Mouse (Mus musculus): Measurements from ENCODE around the gene Cers2. TPM values are rescaled to one million over a fixed set of nuclear protein-coding genes. Genes with fewer than 3 reads are reported as not detected.

Gene Cers2
- polyA plus RNA-seq, 1 experiment from 2014 or later = 182 TPM

- peaks cover 22% of the 10 kb centered on the region for H3K36me3 ChIP-seq (ENCODE audit: control insufficient read depth, insufficient read depth, low read length)
- H3K9ac ChIP-seq (ENCODE audit: low read depth, low read length) = no peak overlapping the region
- no peaks in the 10 kb centered on the region for H3K9me3 ChIP-seq (ENCODE audit: control insufficient read depth, low read length)
- 27% methylated on average over 12 of the region's 12 CpGs for WGBS
- peak overlapping the region; percentile 78 for H3K4me2 ChIP-seq
- no peaks in the 10 kb centered on the region for H3K27me3 ChIP-seq (replicated peaks; ENCODE audit: control insufficient read depth, insufficient read depth, low read length)
- H3K4me1 ChIP-seq (replicated peaks; ENCODE audit: control insufficient read depth, insufficient read depth, low read length) = peaks cover 33% of the 10 kb centered on the region
- peak overlapping the region; percentile 18 for H3K4me3 ChIP-seq (ENCODE audit: low read depth, low read length)
- no peak for ATAC-seq (replicated peaks; ENCODE audit: low FRiP score)
- 0 out of 2 replicates have a peak overlapping the region, but pooled peaks have one; percentile 6 for H3K27ac ChIP-seq (ENCODE audit: low read depth, low read length)
- DNase-seq (ENCODE audit: low spot score) = no peak
Observed at GRCm38 (mm10) chr3:95317414-95318080, 3.0 kb downstream of the Cers2 start.

- no peak for DNase-seq (ENCODE audit: low spot score)
- peaks cover 28% of the 10 kb centered on the region for H3K4me1 ChIP-seq (replicated peaks; ENCODE audit: control insufficient read depth, insufficient read depth, low read length)
- no peaks in the 10 kb centered on the region for H3K27me3 ChIP-seq (replicated peaks; ENCODE audit: control insufficient read depth, insufficient read depth, low read length)
- H3K36me3 ChIP-seq (ENCODE audit: control insufficient read depth, insufficient read depth, low read length) = peaks cover 30% of the 10 kb centered on the region
- no peak for ATAC-seq (replicated peaks; ENCODE audit: low FRiP score)
- H3K4me3 ChIP-seq (ENCODE audit: low read depth, low read length) = peak overlapping the region; percentile 10; the same call in 1 of the 2 replicates
- H3K9ac ChIP-seq (ENCODE audit: low read depth, low read length) = no peak overlapping the region
- no peaks in the 10 kb centered on the region for H3K9me3 ChIP-seq (ENCODE audit: control insufficient read depth, low read length)
- 0 out of 2 replicates have a peak overlapping the region, but pooled peaks have one; percentile 47 for H3K27ac ChIP-seq (ENCODE audit: low read depth, low read length)
- 45% methylated on average over 6 of the region's 6 CpGs for WGBS
- peak overlapping the region; percentile 46 for H3K4me2 ChIP-seq
Observed at GRCm38 (mm10) chr3:95318548-95318947, 4.0 kb downstream of the Cers2 start.

GRCm38 (mm10) chr3:95319110-95319509 is 4.5 kb downstream of the Cers2 start:
- Histone ChIP-seq H3K4me3 (ENCODE audit: low read depth, low read length) (peak overlapping the region; percentile 10; the same call in 1 of the 2 replicates), H3K9ac (ENCODE audit: low read depth, low read length) (0 out of 2 replicates have a peak overlapping the region, but pooled peaks have one; percentile 8), H3K4me1 (replicated peaks; ENCODE audit: control insufficient read depth, insufficient read depth, low read length) (peaks cover 26% of the 10 kb centered on the region), H3K4me2 (peak overlapping the region; percentile 46), H3K27ac (ENCODE audit: low read depth, low read length) (0 out of 2 replicates have a peak overlapping the region, but pooled peaks have one; percentile 47), H3K36me3 (ENCODE audit: control insufficient read depth, insufficient read depth, low read length) (peaks cover 36% of the 10 kb centered on the region), H3K9me3 (ENCODE audit: control insufficient read depth, low read length) (no peaks in the 10 kb centered on the region), H3K27me3 (replicated peaks; ENCODE audit: control insufficient read depth, insufficient read depth, low read length) (no peaks in the 10 kb centered on the region)
- ATAC-seq (replicated peaks; ENCODE audit: low FRiP score) (no peak), DNase-seq (ENCODE audit: low spot score) (no peak)
- 68% methylated on average over 2 of the region's 2 CpGs for WGBS

- peaks cover 43% of the 10 kb centered on the region for H3K36me3 ChIP-seq (ENCODE audit: control insufficient read depth, insufficient read depth, low read length)
- H3K27me3 ChIP-seq (replicated peaks; ENCODE audit: control insufficient read depth, insufficient read depth, low read length) = no peaks in the 10 kb centered on the region
- H3K9me3 ChIP-seq (ENCODE audit: control insufficient read depth, low read length) = no peaks in the 10 kb centered on the region
- DNase-seq (ENCODE audit: low spot score) = no peak
- no peak overlapping the region for H3K4me3 ChIP-seq (ENCODE audit: low read depth, low read length)
- H3K4me1 ChIP-seq (replicated peaks; ENCODE audit: control insufficient read depth, insufficient read depth, low read length) = peaks cover 26% of the 10 kb centered on the region
- WGBS = 79% methylated on average over 12 of the region's 12 CpGs
- no peak overlapping the region for H3K27ac ChIP-seq (ENCODE audit: low read depth, low read length)
- no peak for ATAC-seq (replicated peaks; ENCODE audit: low FRiP score)
- no peak overlapping the region; the same call in 1 of the 2 replicates for H3K4me2 ChIP-seq
- H3K9ac ChIP-seq (ENCODE audit: low read depth, low read length) = peak overlapping the region; percentile 22; the same call in 1 of the 2 replicates
Observed at GRCm38 (mm10) chr3:95319701-95320625, 5.4 kb downstream of the Cers2 start.

GRCm38 (mm10) chr3:95323429-95323828 is 8.8 kb downstream of the Cers2 start:
- H3K9me3 ChIP-seq (ENCODE audit: control insufficient read depth, low read length) = no peaks in the 10 kb centered on the region
- H3K27ac ChIP-seq (ENCODE audit: low read depth, low read length) = no peak overlapping the region
- H3K4me3 ChIP-seq (ENCODE audit: low read depth, low read length) = no peak overlapping the region
- 79% methylated on average over 3 of the region's 3 CpGs for WGBS
- peaks cover 67% of the 10 kb centered on the region for H3K36me3 ChIP-seq (ENCODE audit: control insufficient read depth, insufficient read depth, low read length)
- peaks cover 11% of the 10 kb centered on the region for H3K4me1 ChIP-seq (replicated peaks; ENCODE audit: control insufficient read depth, insufficient read depth, low read length)
- H3K4me2 ChIP-seq = no peak overlapping the region
- H3K27me3 ChIP-seq (replicated peaks; ENCODE audit: control insufficient read depth, insufficient read depth, low read length) = no peaks in the 10 kb centered on the region
- H3K9ac ChIP-seq (ENCODE audit: low read depth, low read length) = no peak overlapping the region
- ATAC-seq (replicated peaks; ENCODE audit: low FRiP score) (no peak), DNase-seq (ENCODE audit: low spot score) (no peak)

- no peak for DNase-seq (ENCODE audit: low spot score)
- 91% methylated on average over 6 of the region's 6 CpGs for WGBS
Observed at GRCm38 (mm10) chr3:95324454-95325144, 10.0 kb downstream of the Cers2 start.

GRCm38 (mm10) chr3:95328803-95329404 is 14.3 kb downstream of the Cers2 start:
- Histone ChIP-seq H3K27ac (ENCODE audit: low read depth, low read length) (no peak overlapping the region), H3K4me1 (replicated peaks; ENCODE audit: control insufficient read depth, insufficient read depth, low read length) (no peaks in the 10 kb centered on the region), H3K4me2 (no peak overlapping the region), H3K9ac (ENCODE audit: low read depth, low read length) (no peak overlapping the region), H3K4me3 (ENCODE audit: low read depth, low read length) (no peak overlapping the region), H3K36me3 (ENCODE audit: control insufficient read depth, insufficient read depth, low read length) (peaks cover 52% of the 10 kb centered on the region), H3K27me3 (replicated peaks; ENCODE audit: control insufficient read depth, insufficient read depth, low read length) (no peaks in the 10 kb centered on the region), H3K9me3 (ENCODE audit: control insufficient read depth, low read length) (no peaks in the 10 kb centered on the region)
- WGBS = 84% methylated on average over 1 of the region's 1 CpGs
- ATAC-seq (replicated peaks; ENCODE audit: low FRiP score) = no peak
- DNase-seq (ENCODE audit: low spot score) = no peak

More at GRCm38 (mm10) chr3:95324454-95325144, 10.0 kb downstream of the Cers2 start:
- H3K4me3 ChIP-seq (ENCODE audit: low read depth, low read length) = no peak overlapping the region
- H3K4me1 ChIP-seq (replicated peaks; ENCODE audit: control insufficient read depth, insufficient read depth, low read length) = 0 out of 2 replicates have a peak, but pooled peaks cover 3% of the 10 kb centered on the region
- no peak overlapping the region for H3K4me2 ChIP-seq
- ATAC-seq (replicated peaks; ENCODE audit: low FRiP score) = 0 out of 2 replicates have a peak, but pooled peaks have one; percentile 44
- H3K9ac ChIP-seq (ENCODE audit: low read depth, low read length) = no peak overlapping the region
- no peaks in the 10 kb centered on the region for H3K9me3 ChIP-seq (ENCODE audit: control insufficient read depth, low read length)
- H3K27ac ChIP-seq (ENCODE audit: low read depth, low read length) = no peak overlapping the region
- peaks cover 69% of the 10 kb centered on the region for H3K36me3 ChIP-seq (ENCODE audit: control insufficient read depth, insufficient read depth, low read length)
- H3K27me3 ChIP-seq (replicated peaks; ENCODE audit: control insufficient read depth, insufficient read depth, low read length) = no peaks in the 10 kb centered on the region

GRCm38 (mm10) chr3:95331528-95331927 is 16.9 kb downstream of the Cers2 start:
- H3K36me3 ChIP-seq (ENCODE audit: control insufficient read depth, insufficient read depth, low read length) = peaks cover 36% of the 10 kb centered on the region

More at GRCm38 (mm10) chr3:95331528-95331927, 16.9 kb downstream of the Cers2 start:
- WGBS = 88% methylated on average over 1 of the region's 1 CpGs
- Histone ChIP-seq H3K4me1 (replicated peaks; ENCODE audit: control insufficient read depth, insufficient read depth, low read length) (no peaks in the 10 kb centered on the region), H3K4me3 (ENCODE audit: low read depth, low read length) (no peak overlapping the region), H3K27me3 (replicated peaks; ENCODE audit: control insufficient read depth, insufficient read depth, low read length) (no peaks in the 10 kb centered on the region), H3K4me2 (no peak overlapping the region), H3K9me3 (ENCODE audit: control insufficient read depth, low read length) (no peaks in the 10 kb centered on the region), H3K9ac (ENCODE audit: low read depth, low read length) (no peak overlapping the region), H3K27ac (ENCODE audit: low read depth, low read length) (no peak overlapping the region)
- DNase-seq (ENCODE audit: low spot score) = no peak
- ATAC-seq (replicated peaks; ENCODE audit: low FRiP score) = no peak
